Mouse (Mus musculus) hindbrain, embryonic 14.5 days (tissue): Measurements from ENCODE around the gene Eif2ak3. TPM values are rescaled to one million over a fixed set of nuclear protein-coding genes. Genes with fewer than 3 reads are reported as not detected.

ENCODE experiments used
- ATAC-seq: fragments of 200-750 bp; cut with Nextera tagmentation; 2 replicates; pipeline ENCODE4 v1.8.0; 2017; ENCODE audit warnings: moderate number of reproducible peaks, mild to moderate bottlenecking, moderate TSS enrichment, moderate library complexity; ENCODE audit not compliant: low FRiP score
- DNase-seq: peaks from one replicate; pipeline ENCODE4 v3.0.0-alpha.2; 2015; ENCODE audit warnings: low spot score
- H3K27ac ChIP-seq: fragments of 300-500 bp; sonication (generic); 2 replicates; pipeline ENCODE4 v1.5.1; 2014; ENCODE audit warnings: mild to moderate bottlenecking, moderate library complexity
- H3K27me3 ChIP-seq: fragments of 300-500 bp; sonication (generic); 2 replicates; pipeline ENCODE4 v1.6.1; 2014; ENCODE audit warnings: mild to moderate bottlenecking, low read length, mixed read lengths; ENCODE audit not compliant: control insufficient read depth, insufficient read depth
- H3K36me3 ChIP-seq: fragments of 300-500 bp; sonication (generic); replicated peaks from 2 replicates; pipeline ENCODE4 v1.6.1; 2014; ENCODE audit not compliant: control insufficient read depth, insufficient read depth
- H3K4me1 ChIP-seq: fragments of 300-500 bp; sonication (generic); replicated peaks from 2 replicates; pipeline ENCODE4 v1.6.1; 2014; ENCODE audit warnings: antibody characterized with exemption, low read length, mixed read lengths; ENCODE audit not compliant: control insufficient read depth, insufficient read depth
- H3K4me2 ChIP-seq: fragments of 300-500 bp; sonication (generic); replicated peaks from 2 replicates; pipeline ENCODE4 v1.6.1; 2014; ENCODE audit warnings: mild to moderate bottlenecking, moderate library complexity
- H3K4me3 ChIP-seq: fragments of 300-500 bp; sonication (generic); replicated peaks from 2 replicates; pipeline ENCODE4 v1.5.1; 2014; ENCODE audit warnings: mild to moderate bottlenecking, low read length
- H3K9ac ChIP-seq: fragments of 300-500 bp; sonication (generic); 2 replicates; pipeline ENCODE4 v1.6.1; 2014
- H3K9me3 ChIP-seq: fragments of 300-500 bp; sonication (generic); 2 replicates; pipeline ENCODE4 v1.6.1; 2016; ENCODE audit warnings: low read length; ENCODE audit not compliant: control insufficient read depth
- WGBS: fragments of 180-500 bp; shearing (Covaris S2); extraction: QIAGEN DNeasy Blood & Tissue Kit; methylation state at CpG from one replicate; pipeline ENCODE4 v1.1.7; 2014; 5-methylcytosine and 5-hydroxymethylcytosine counted together
- polyA plus RNA-seq: library from polyadenylated mRNA; unstranded; fragments of >200 nt; fragmentation: Nextera tagmentation; extraction: Ambion mirVana; gene quantifications from 2 replicates; pipeline ENCODE4 v1.2.1, GENCODE M21; 2014

Gene Eif2ak3
- polyA plus RNA-seq, 1 experiment from 2014 or later, result 13.0 TPM

- peaks cover 17% of the 10 kb centered on the region; the same call in 1 of the 2 replicates for H3K4me1 ChIP-seq
- no peaks in the 10 kb centered on the region; the same call in 1 of the 2 replicates for H3K36me3 ChIP-seq
- H3K4me3 ChIP-seq, result no peak overlapping the region
- H3K4me2 ChIP-seq, result peak overlapping the region; percentile 24
- no peaks in the 10 kb centered on the region for H3K9me3 ChIP-seq
- WGBS, result 48% methylated on average over 10 of the region's 10 CpGs
- no peak overlapping the region; the same call in 1 of the 2 replicates for H3K27ac ChIP-seq
- no peaks in the 10 kb centered on the region for H3K27me3 ChIP-seq
- ATAC-seq, result peak; percentile 82
- DNase-seq, result no peak
- no peak overlapping the region for H3K9ac ChIP-seq
Observed at GRCm38 (mm10) chr6:70872128-70872527, 27.8 kb downstream of the Eif2ak3 start.

- no peaks in the 10 kb centered on the region for H3K27me3 ChIP-seq
- no peak overlapping the region for H3K4me3 ChIP-seq
- WGBS, result 70% methylated on average over 7 of the region's 7 CpGs
- H3K36me3 ChIP-seq, result no peaks in the 10 kb centered on the region; the same call in 1 of the 2 replicates
- peak overlapping the region; percentile 9 for H3K27ac ChIP-seq
- DNase-seq, result no peak
- no peaks in the 10 kb centered on the region for H3K9me3 ChIP-seq
- H3K4me1 ChIP-seq, result peaks cover 17% of the 10 kb centered on the region; the same call in 1 of the 2 replicates
- no peak overlapping the region for H3K4me2 ChIP-seq
- no peak for ATAC-seq
- H3K9ac ChIP-seq, result no peak overlapping the region
Observed at GRCm38 (mm10) chr6:70872570-70872969, 28.3 kb downstream of the Eif2ak3 start.

GRCm38 (mm10) chr6:70874035-70874775 is 29.9 kb downstream of the Eif2ak3 start:
- DNase-seq (no peak), ATAC-seq (no peak)
- Histone ChIP-seq H3K9ac (no peak overlapping the region), H3K27me3 (no peaks in the 10 kb centered on the region), H3K27ac (no peak overlapping the region), H3K4me1 (peaks cover 17% of the 10 kb centered on the region; the same call in 1 of the 2 replicates), H3K9me3 (no peaks in the 10 kb centered on the region), H3K4me3 (no peak overlapping the region), H3K4me2 (no peak overlapping the region), H3K36me3 (peaks cover 6% of the 10 kb centered on the region)
- WGBS, result 72% methylated on average over 5 of the region's 5 CpGs

GRCm38 (mm10) chr6:70875017-70875416 is 30.7 kb downstream of the Eif2ak3 start:
- DNase-seq (no peak), ATAC-seq (no peak)
- 89% methylated on average over 1 of the region's 1 CpGs for WGBS
- no peak overlapping the region for H3K4me2 ChIP-seq
- H3K36me3 ChIP-seq, result peaks cover 14% of the 10 kb centered on the region
- H3K27ac ChIP-seq, result no peak overlapping the region
- peaks cover 17% of the 10 kb centered on the region; the same call in 1 of the 2 replicates for H3K4me1 ChIP-seq
- no peak overlapping the region for H3K9ac ChIP-seq
- H3K4me3 ChIP-seq, result no peak overlapping the region
- H3K27me3 ChIP-seq, result no peaks in the 10 kb centered on the region
- no peaks in the 10 kb centered on the region for H3K9me3 ChIP-seq

GRCm38 (mm10) chr6:70880714-70881304 is 36.5 kb downstream of the Eif2ak3 start:
- 13% methylated on average over 5 of the region's 5 CpGs for WGBS
- no peak overlapping the region for H3K27ac ChIP-seq
- no peaks in the 10 kb centered on the region for H3K27me3 ChIP-seq

GRCm38 (mm10) chr6:70887993-70888392 is 43.7 kb downstream of the Eif2ak3 start:
- Histone ChIP-seq H3K27ac (no peak overlapping the region), H3K4me2 (no peak overlapping the region), H3K36me3 (peaks cover 88% of the 10 kb centered on the region), H3K9ac (no peak overlapping the region), H3K27me3 (no peaks in the 10 kb centered on the region), H3K9me3 (no peaks in the 10 kb centered on the region), H3K4me3 (no peak overlapping the region), H3K4me1 (no peaks in the 10 kb centered on the region)
- ATAC-seq (no peak), DNase-seq (no peak)
- WGBS, result 90% methylated on average over 11 of the region's 11 CpGs

More at GRCm38 (mm10) chr6:70880714-70881304, 36.5 kb downstream of the Eif2ak3 start:
- peaks cover 55% of the 10 kb centered on the region for H3K36me3 ChIP-seq
- DNase-seq (peak; percentile 92), ATAC-seq (peak; percentile 51; the same call in 1 of the 2 replicates)
- no peak overlapping the region for H3K4me2 ChIP-seq
- no peaks in the 10 kb centered on the region for H3K4me1 ChIP-seq
- H3K9ac ChIP-seq, result no peak overlapping the region
- H3K4me3 ChIP-seq, result no peak overlapping the region
- H3K9me3 ChIP-seq, result no peaks in the 10 kb centered on the region

GRCm38 (mm10) chr6:70898166-70898565 is 53.9 kb downstream of the Eif2ak3 start:
- Histone ChIP-seq H3K4me2 (no peak overlapping the region), H3K4me1 (no peaks in the 10 kb centered on the region), H3K4me3 (no peak overlapping the region), H3K9ac (no peak overlapping the region), H3K9me3 (no peaks in the 10 kb centered on the region), H3K27ac (no peak overlapping the region), H3K27me3 (no peaks in the 10 kb centered on the region), H3K36me3 (peaks cover 66% of the 10 kb centered on the region)
- WGBS, result 84% methylated on average over 6 of the region's 6 CpGs
- DNase-seq (no peak), ATAC-seq (no peak)

GRCm38 (mm10) chr6:70899594-70900003 is 55.3 kb downstream of the Eif2ak3 start:
- no peaks in the 10 kb centered on the region for H3K9me3 ChIP-seq
- H3K9ac ChIP-seq, result no peak overlapping the region; the same call in 1 of the 2 replicates
- H3K36me3 ChIP-seq, result peaks cover 63% of the 10 kb centered on the region
- no peaks in the 10 kb centered on the region for H3K27me3 ChIP-seq
- no peak overlapping the region for H3K27ac ChIP-seq
- no peak for DNase-seq
- H3K4me3 ChIP-seq, result no peak overlapping the region
- ATAC-seq, result peak; percentile 59; the same call in 1 of the 2 replicates
- H3K4me2 ChIP-seq, result no peak overlapping the region
- 23% methylated on average over 8 of the region's 8 CpGs for WGBS
- no peaks in the 10 kb centered on the region for H3K4me1 ChIP-seq

GRCm38 (mm10) chr6:70903689-70904088 is 59.4 kb downstream of the Eif2ak3 start:
- WGBS, result 85% methylated on average over 5 of the region's 5 CpGs
- Histone ChIP-seq H3K4me1 (no peaks in the 10 kb centered on the region), H3K4me2 (no peak overlapping the region), H3K4me3 (no peak overlapping the region), H3K9me3 (no peaks in the 10 kb centered on the region), H3K36me3 (peaks cover 49% of the 10 kb centered on the region), H3K27me3 (no peaks in the 10 kb centered on the region), H3K9ac (no peak overlapping the region), H3K27ac (no peak overlapping the region)
- ATAC-seq (no peak), DNase-seq (no peak)
